Mouse (Mus musculus) ES-E14 (cell line): ENCODE measurements around the gene Cdkn2aipnl.

Source experiments
- MAFK ChIP-seq: IDR thresholded peaks from 2 replicates; pipeline ENCODE4 v1.6.1; 2014; ENCODE audit warnings: mild to moderate bottlenecking, low read depth, low read length, inconsistent platforms; ENCODE audit not compliant: insufficient read depth
- ZC3H11A ChIP-seq: IDR thresholded peaks from 2 replicates; pipeline ENCODE4 v1.6.1; 2012; ENCODE audit warnings: low read depth, mild to moderate bottlenecking, inconsistent platforms, low read length, borderline replicate concordance
- ZNF384 ChIP-seq: IDR thresholded peaks from 2 replicates; pipeline ENCODE4 v1.6.1; 2012; ENCODE audit warnings: low read depth, low read length, inconsistent platforms

DNA sequence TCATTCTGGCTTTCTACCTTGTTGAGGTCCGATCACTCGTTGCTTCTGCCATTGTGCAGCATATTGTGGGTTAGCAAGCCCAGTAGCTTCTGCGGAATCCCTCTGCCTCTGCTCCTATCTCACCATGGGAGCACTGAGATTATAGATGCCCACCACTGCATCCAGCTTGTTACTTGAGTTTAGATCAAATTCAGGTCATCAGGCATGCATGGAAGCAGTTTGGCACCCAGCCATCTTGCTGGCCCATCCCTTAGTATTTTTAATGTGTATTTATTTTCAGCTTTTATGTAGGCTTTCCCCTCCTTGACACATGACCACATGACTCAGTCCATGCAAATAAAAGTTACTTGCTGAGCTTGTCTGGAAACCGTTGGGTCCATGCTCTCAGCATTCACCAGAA is 9.7 kb upstream of the Cdkn2aipnl start:
- TF ChIP-seq ZNF384: no peak
- TF ChIP-seq ZC3H11A: no peak
- TF ChIP-seq MAFK: no peak
